Mouse (Mus musculus) bone marrow macrophage, adult 2 months (primary cell): ENCODE data around the gene Ganab. TPM values are rescaled to one million over a fixed set of nuclear protein-coding genes. Genes with fewer than 3 reads are reported as not detected.

Experiments
- H3K27ac ChIP-seq: 2 replicates; pipeline ENCODE4 v1.5.1; 2012; ENCODE audit warnings: low read depth, low read length; ENCODE audit not compliant: insufficient read depth
- H3K4me1 ChIP-seq: 2 replicates; pipeline ENCODE4 v1.6.1; 2012; ENCODE audit warnings: low read length; ENCODE audit not compliant: control insufficient read depth, insufficient read depth
- H3K4me3 ChIP-seq: 2 replicates; pipeline ENCODE4 v1.5.1; 2012; ENCODE audit warnings: mild to moderate bottlenecking, low read length, moderate library complexity; ENCODE audit not compliant: insufficient read depth
- CTCF ChIP-seq: IDR thresholded peaks from 2 replicates; pipeline ENCODE4 v1.5.1; 2012; ENCODE audit warnings: low read depth, mild to moderate bottlenecking, low read length, moderate library complexity
- POLR2A ChIP-seq: IDR thresholded peaks from 2 replicates; pipeline ENCODE4 v1.6.1; 2012; ENCODE audit warnings: mild to moderate bottlenecking, low read depth, low read length, borderline replicate concordance
- polyA plus RNA-seq: library from polyadenylated mRNA; stranded (reverse); fragments of >200 nt; gene quantifications from 2 replicates; pipeline ENCODE4 v1.2.4, GENCODE M21; 2012; ENCODE audit not compliant: missing spikeins, insufficient read depth, insufficient read length

The Ganab gene
- polyA plus RNA-seq, 1 experiment = 91.3 TPM

GRCm38 (mm10) chr19:8944062-8944461, 46.2 kb downstream of the Ganab start:
- Histone ChIP-seq H3K4me3 (peak overlapping the region; percentile 12; the same call in 1 of the 2 replicates), H3K27ac (peak overlapping the region; percentile 4; the same call in 1 of the 2 replicates), H3K4me1 (peaks cover 25% of the 10 kb centered on the region)
- TF ChIP-seq CTCF (no peak), POLR2A (no peak)

GRCm38 (mm10) chr19:8944750-8945149, 46.9 kb downstream of the Ganab start:
- H3K27ac ChIP-seq = peak overlapping the region; percentile 71
- TF ChIP-seq CTCF = no peak
- TF ChIP-seq POLR2A = no peak
- peak overlapping the region; percentile 56 for H3K4me3 ChIP-seq
- peaks cover 24% of the 10 kb centered on the region for H3K4me1 ChIP-seq

- peaks cover 24% of the 10 kb centered on the region for H3K4me1 ChIP-seq
- TF ChIP-seq CTCF (no peak), POLR2A (no peak)
- H3K4me3 ChIP-seq = peak overlapping the region; percentile 56
- H3K27ac ChIP-seq = peak overlapping the region; percentile 71
Observed at GRCm38 (mm10) chr19:8945251-8945650, 47.4 kb downstream of the Ganab start.

DNA sequence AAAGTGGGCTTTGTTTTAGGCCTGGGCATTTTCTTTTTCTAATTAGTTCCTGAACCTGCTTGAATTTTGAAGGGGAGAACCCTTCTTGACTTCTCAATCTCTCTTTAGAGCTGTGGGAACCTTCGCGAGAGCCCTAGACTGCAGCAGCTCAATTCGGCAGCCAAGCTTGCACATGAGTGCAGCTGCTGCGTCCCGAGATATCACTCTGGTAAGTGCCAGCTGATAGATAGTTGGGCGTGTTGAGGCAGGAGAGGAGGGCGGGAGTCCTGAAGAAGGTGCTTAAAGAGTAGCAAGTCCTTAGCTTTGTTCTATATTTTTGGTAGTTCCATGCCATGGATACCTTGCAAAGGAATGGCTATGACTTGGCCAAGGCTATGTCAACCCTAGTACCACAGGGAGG, 49.1 kb downstream of the Ganab start:
- no peak for TF ChIP-seq CTCF
- no peak for TF ChIP-seq POLR2A
- Histone ChIP-seq H3K4me1 (peaks cover 21% of the 10 kb centered on the region), H3K27ac (no peak overlapping the region), H3K4me3 (no peak overlapping the region)

GRCm38 (mm10) chr19:8950190-8950589, 52.3 kb downstream of the Ganab start:
- H3K4me3 ChIP-seq = no peak overlapping the region
- TF ChIP-seq CTCF (no peak), POLR2A (no peak)
- peaks cover 22% of the 10 kb centered on the region for H3K4me1 ChIP-seq
- H3K27ac ChIP-seq = no peak overlapping the region

DNA sequence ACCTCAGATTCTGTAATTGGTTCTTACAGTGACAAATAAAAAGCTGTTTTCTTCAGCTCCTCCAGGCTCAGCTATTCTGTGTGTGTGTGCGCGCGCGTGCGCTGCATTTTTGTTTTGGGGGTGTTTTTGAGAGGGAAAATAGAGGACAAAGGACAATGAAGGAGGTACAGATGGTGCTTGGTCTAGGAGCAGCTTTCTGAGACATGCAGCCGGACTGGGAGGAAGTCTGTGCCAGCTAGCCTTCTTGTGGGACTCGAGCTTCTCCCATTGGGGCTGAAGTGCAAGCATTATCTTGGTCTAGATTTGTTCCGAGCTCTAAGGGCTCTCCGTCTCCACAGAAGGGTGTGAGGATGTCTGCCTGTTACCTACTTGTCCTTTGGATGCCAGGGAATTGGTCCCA, 54.4 kb downstream of the Ganab start:
- H3K4me1 ChIP-seq = peaks cover 17% of the 10 kb centered on the region
- no peak overlapping the region for H3K27ac ChIP-seq
- TF ChIP-seq POLR2A (no peak), CTCF (no peak)
- no peak overlapping the region for H3K4me3 ChIP-seq

- Histone ChIP-seq H3K27ac (peak within 1 kb of the TSS; percentile 74), H3K4me1 (peaks cover 17% of the 10 kb centered on the region), H3K4me3 (peak within 1 kb of the TSS; percentile 92)
- no peak for TF ChIP-seq CTCF
- TF ChIP-seq POLR2A = no peak
Observed at GRCm38 (mm10) chr19:8953135-8954039, 55.5 kb downstream of the Ganab start, which contains the start of gene Tut1. Gene Tut1 (plus strand): TSS chr19:8953847.

GRCm38 (mm10) chr19:8954171-8954570, 56.3 kb downstream of the Ganab start:
- Histone ChIP-seq H3K4me3 (peak overlapping the region; percentile 92), H3K4me1 (peaks cover 17% of the 10 kb centered on the region), H3K27ac (peak overlapping the region; percentile 74)
- TF ChIP-seq POLR2A = no peak
- TF ChIP-seq CTCF = no peak

- no peak overlapping the region for H3K27ac ChIP-seq
- TF ChIP-seq CTCF = no peak
- no peak for TF ChIP-seq POLR2A
- H3K4me1 ChIP-seq = peaks cover 7% of the 10 kb centered on the region
- no peak overlapping the region for H3K4me3 ChIP-seq
Observed at GRCm38 (mm10) chr19:8962256-8962655, 64.4 kb downstream of the Ganab start.

- Histone ChIP-seq H3K27ac (no peak overlapping the region), H3K4me3 (no peak overlapping the region), H3K4me1 (peaks cover 12% of the 10 kb centered on the region)
- no peak for TF ChIP-seq CTCF
- no peak for TF ChIP-seq POLR2A
Observed at GRCm38 (mm10) chr19:8965075-8965474, 67.2 kb downstream of the Ganab start.
